Mouse (Mus musculus): ENCODE results near the gene Lce1h. TPM values are rescaled to one million over a fixed set of nuclear protein-coding genes. Genes with fewer than 3 reads are reported as not detected.

Gene Lce1h
- polyA plus RNA-seq (2012; ENCODE audit: low replicate concordance) = not detected in 2 replicates

GRCm38 (mm10) chr3:92764965-92765364 lies at the start of gene Lce1h:
Gene Lce1h (minus strand): TSS chr3:92765065.

DNA sequence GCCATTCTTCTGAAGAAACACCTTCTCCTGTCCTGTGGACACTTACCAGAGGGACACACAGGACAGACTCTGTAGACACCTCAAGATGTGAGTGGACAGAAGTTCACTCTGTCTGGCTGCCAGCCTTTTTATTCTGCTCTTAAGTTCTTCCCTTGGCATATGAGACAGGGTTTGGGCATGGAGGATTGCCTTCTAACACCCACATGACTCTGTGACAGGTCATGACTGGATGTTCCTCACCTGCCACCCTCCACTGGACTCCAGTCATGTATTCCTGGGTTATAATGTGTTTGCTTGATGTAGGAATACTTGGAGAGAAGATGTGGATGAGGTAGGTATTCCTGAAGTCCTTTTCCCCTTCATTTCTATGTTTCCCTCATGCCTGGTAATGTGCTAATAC lies 42.9 kb upstream of the Lce1h start, which contains the start of gene Lce1k:
Gene Lce1k (minus strand): TSS at position 101 of the 400 bp plus-strand sequence.

DNA sequence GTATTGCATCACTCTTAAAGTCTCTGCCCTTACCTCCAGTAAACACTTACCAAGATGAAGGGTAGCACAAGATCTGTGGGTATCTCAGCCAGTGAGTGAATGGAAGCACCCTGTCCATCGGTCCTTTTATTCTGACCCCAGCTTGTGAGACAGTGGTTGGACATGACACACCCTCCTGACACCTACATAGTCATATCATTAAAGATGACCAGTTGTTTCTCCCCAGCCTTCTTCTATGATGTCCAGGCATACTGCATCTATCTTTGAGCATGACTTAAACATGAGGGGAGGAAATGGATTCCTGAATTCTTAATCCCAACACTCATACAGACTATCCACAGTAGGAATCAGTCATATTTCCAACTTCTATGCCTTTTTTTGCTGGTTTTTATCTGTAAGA lies 25.5 kb upstream of the Lce1h start, which contains the start of gene Lce1j:
Gene Lce1j (minus strand): TSS at position 101 of the 400 bp plus-strand sequence.

GRCm38 (mm10) chr3:92778799-92779198 lies 13.9 kb upstream of the Lce1h start, which contains the start of gene Lce1i:
Gene Lce1i (minus strand): TSS chr3:92778899.

DNA sequence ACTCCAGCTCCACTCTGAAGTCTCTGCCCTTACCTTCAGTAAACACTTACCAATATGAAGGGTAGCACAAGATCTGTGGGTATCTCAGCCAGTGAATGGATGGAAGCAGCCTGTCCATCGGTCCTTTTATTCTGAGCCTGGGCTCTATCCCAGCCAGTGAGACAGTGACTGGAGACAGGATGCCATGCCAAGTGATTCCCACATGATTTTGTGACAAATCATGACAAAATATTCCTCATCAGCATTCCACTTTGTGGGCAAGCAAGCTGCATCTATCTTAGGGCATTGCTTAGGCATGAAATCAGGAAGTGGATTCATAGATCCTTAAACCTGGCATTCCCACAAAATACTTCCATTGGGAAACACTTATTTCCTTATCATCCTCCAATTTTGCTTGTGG lies 12.6 kb downstream of the Lce1h start, which contains the start of gene Lce1g:
Gene Lce1g (minus strand): TSS at position 101 of the 400 bp plus-strand sequence.

GRCm38 (mm10) chr3:92738996-92739395 lies 25.9 kb downstream of the Lce1h start, which contains the start of gene Gm38119:
Gene Gm38119 (minus strand): TSS chr3:92739096.

GRCm38 (mm10) chr3:92720250-92720649 lies 44.6 kb downstream of the Lce1h start, which contains the start of gene Lce1f:
Gene Lce1f (minus strand): TSS chr3:92720350.

Other genes starting within 250 kb of the Lce1h start
- not detected in 2 replicates for gene 2310046K23Rik, start 230.6 kb downstream of the Lce1h start, polyA plus RNA-seq (2012; ENCODE audit: low replicate concordance)
- gene Ivl, start 191.3 kb downstream of the Lce1h start, polyA plus RNA-seq (2012; ENCODE audit: low replicate concordance) = not detected in 2 replicates
- not detected in 2 replicates for gene Smcp, start 176.1 kb downstream of the Lce1h start, polyA plus RNA-seq (2012; ENCODE audit: low replicate concordance)
- gene 2210017I01Rik, start 157.6 kb downstream of the Lce1h start, polyA plus RNA-seq (2012; ENCODE audit: low replicate concordance) = not detected in 2 replicates
- not detected in 2 replicates for gene Lce6a, start 143.4 kb downstream of the Lce1h start, polyA plus RNA-seq (2012; ENCODE audit: low replicate concordance)
- not detected in 2 replicates for gene Lce1a1, start 116.8 kb downstream of the Lce1h start, polyA plus RNA-seq (2012; ENCODE audit: low replicate concordance)
- not detected in 2 replicates for gene Lce1b, start 108.1 kb downstream of the Lce1h start, polyA plus RNA-seq (2012; ENCODE audit: low replicate concordance)
- not detected in 2 replicates for gene Lce1a2, start 94.8 kb downstream of the Lce1h start, polyA plus RNA-seq (2012; ENCODE audit: low replicate concordance)
- gene Lce1c, start 85.8 kb downstream of the Lce1h start, polyA plus RNA-seq (2012; ENCODE audit: low replicate concordance) = not detected in 2 replicates
- not detected in 2 replicates for gene Lce1d, start 77.9 kb downstream of the Lce1h start, polyA plus RNA-seq (2012; ENCODE audit: low replicate concordance)
- gene Lce1e, start 56.0 kb downstream of the Lce1h start, polyA plus RNA-seq (2012; ENCODE audit: low replicate concordance) = not detected in 2 replicates
- not detected in 2 replicates for gene Lce1f, start 44.7 kb downstream of the Lce1h start, polyA plus RNA-seq (2012; ENCODE audit: low replicate concordance)
- gene Gm38119, start 26.0 kb downstream of the Lce1h start, polyA plus RNA-seq (2012; ENCODE audit: low replicate concordance) = not detected in 2 replicates
- gene Lce1g, start 12.7 kb downstream of the Lce1h start, polyA plus RNA-seq (2012; ENCODE audit: low replicate concordance) = not detected in 2 replicates
- not detected in 2 replicates for gene Lce1i, start 13.8 kb upstream of the Lce1h start, polyA plus RNA-seq (2012; ENCODE audit: low replicate concordance)
- not detected in 2 replicates for gene Lce1j, start 25.4 kb upstream of the Lce1h start, polyA plus RNA-seq (2012; ENCODE audit: low replicate concordance)
- gene Lce1k, start 42.8 kb upstream of the Lce1h start, polyA plus RNA-seq (2012; ENCODE audit: low replicate concordance) = not detected in 2 replicates
- not detected in 2 replicates for gene Kprp, start 62.2 kb upstream of the Lce1h start, polyA plus RNA-seq (2012; ENCODE audit: low replicate concordance)
- gene Lce1l, start 86.2 kb upstream of the Lce1h start, polyA plus RNA-seq (2012; ENCODE audit: low replicate concordance) = not detected in 2 replicates
- gene 2310050C09Rik, start 105.2 kb upstream of the Lce1h start, polyA plus RNA-seq (2012; ENCODE audit: low replicate concordance) = not detected in 2 replicates
- not detected in 2 replicates for gene Lce3a, start 161.2 kb upstream of the Lce1h start, polyA plus RNA-seq (2012; ENCODE audit: low replicate concordance)
- not detected in 2 replicates for gene Lce3b, start 167.9 kb upstream of the Lce1h start, polyA plus RNA-seq (2012; ENCODE audit: low replicate concordance)
- gene Lce3c, start 179.4 kb upstream of the Lce1h start, polyA plus RNA-seq (2012; ENCODE audit: low replicate concordance) = not detected in 2 replicates
- not detected in 2 replicates for gene Lce3d, start 192.3 kb upstream of the Lce1h start, polyA plus RNA-seq (2012; ENCODE audit: low replicate concordance)
- gene Lce3e, start 202.0 kb upstream of the Lce1h start, polyA plus RNA-seq (2012; ENCODE audit: low replicate concordance) = not detected in 2 replicates
- gene Lce3f, start 227.2 kb upstream of the Lce1h start, polyA plus RNA-seq (2012; ENCODE audit: low replicate concordance) = not detected in 2 replicates

Data from leukemia stem cell, adult 10-12 weeks (primary cell).